Mouse (Mus musculus): ENCODE measurements around the gene Csf3. TPM values are rescaled to one million over a fixed set of nuclear protein-coding genes. Genes with fewer than 3 reads are reported as not detected.

Gene Csf3
- polyA plus RNA-seq, 1 experiment from 2014 or later: not detected

DNA sequence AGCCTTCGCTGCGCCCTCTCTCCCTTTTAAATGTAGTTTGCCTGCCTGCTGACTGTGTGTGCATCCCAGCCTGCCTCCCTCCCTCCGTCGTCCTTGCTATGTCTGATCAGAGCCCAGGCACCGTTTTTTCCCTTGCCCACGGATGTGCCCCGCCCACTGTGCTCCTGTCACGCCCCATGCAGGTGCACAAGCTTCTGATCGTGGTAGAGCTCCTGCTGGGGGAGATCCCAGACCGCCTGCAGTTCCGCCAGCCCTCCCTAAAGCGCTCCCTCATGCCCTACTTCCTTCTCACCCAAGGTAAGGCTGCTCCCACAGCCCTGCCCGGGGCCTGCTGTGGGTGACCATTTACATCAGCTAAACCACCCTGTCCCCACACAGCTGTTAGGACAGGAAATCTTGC is 7.9 kb upstream of the Csf3 start:
- Histone ChIP-seq H3K27ac (ENCODE audit: low read depth, low read length) (no peak overlapping the region), H3K9me3 (ENCODE audit: control insufficient read depth, low read length) (no peaks in the 10 kb centered on the region), H3K27me3 (ENCODE audit: control insufficient read depth, insufficient read depth, low read length) (no peaks in the 10 kb centered on the region), H3K36me3 (ENCODE audit: control insufficient read depth, insufficient read depth, low read length) (peaks cover 68% of the 10 kb centered on the region), H3K4me3 (ENCODE audit: low read depth, low read length) (no peak overlapping the region), H3K4me2 (ENCODE audit: low read depth, low read length) (no peak overlapping the region), H3K9ac (replicated peaks; ENCODE audit: low read depth, low read length) (no peak overlapping the region), H3K4me1 (ENCODE audit: control insufficient read depth, insufficient read depth, low read length) (no peaks in the 10 kb centered on the region)
- ATAC-seq (ENCODE audit: low read depth): no peak
- WGBS: 75% methylated on average over 13 of the region's 13 CpGs

DNA sequence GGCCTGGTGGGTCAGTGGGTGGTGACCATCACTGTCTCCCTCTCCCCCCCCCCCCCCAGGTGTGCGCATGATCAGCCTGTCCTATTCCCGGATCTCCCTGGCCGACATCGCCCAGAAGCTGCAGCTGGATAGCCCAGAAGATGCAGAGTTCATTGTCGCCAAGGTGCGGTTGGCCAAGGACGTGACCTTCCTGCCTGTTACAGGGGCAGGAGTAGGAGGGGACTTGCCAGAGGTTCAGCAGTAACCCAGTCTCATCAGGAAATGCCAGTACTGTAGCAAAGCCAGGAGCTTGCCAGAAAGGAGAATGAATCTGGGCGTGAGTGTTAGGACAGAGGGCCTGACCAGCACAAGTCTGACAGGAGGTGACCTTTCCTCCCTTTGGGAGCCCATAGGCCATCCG is 7.3 kb upstream of the Csf3 start:
- H3K36me3 ChIP-seq (ENCODE audit: control insufficient read depth, insufficient read depth, low read length): peaks cover 66% of the 10 kb centered on the region
- H3K27ac ChIP-seq (ENCODE audit: low read depth, low read length): no peak overlapping the region
- no peak overlapping the region for H3K9ac ChIP-seq (replicated peaks; ENCODE audit: low read depth, low read length)
- H3K4me2 ChIP-seq (ENCODE audit: low read depth, low read length): no peak overlapping the region
- H3K4me1 ChIP-seq (ENCODE audit: control insufficient read depth, insufficient read depth, low read length): no peaks in the 10 kb centered on the region
- H3K4me3 ChIP-seq (ENCODE audit: low read depth, low read length): no peak overlapping the region
- WGBS: 92% methylated on average over 9 of the region's 9 CpGs
- ATAC-seq (ENCODE audit: low read depth): no peak
- H3K27me3 ChIP-seq (ENCODE audit: control insufficient read depth, insufficient read depth, low read length): no peaks in the 10 kb centered on the region
- no peaks in the 10 kb centered on the region for H3K9me3 ChIP-seq (ENCODE audit: control insufficient read depth, low read length)

DNA sequence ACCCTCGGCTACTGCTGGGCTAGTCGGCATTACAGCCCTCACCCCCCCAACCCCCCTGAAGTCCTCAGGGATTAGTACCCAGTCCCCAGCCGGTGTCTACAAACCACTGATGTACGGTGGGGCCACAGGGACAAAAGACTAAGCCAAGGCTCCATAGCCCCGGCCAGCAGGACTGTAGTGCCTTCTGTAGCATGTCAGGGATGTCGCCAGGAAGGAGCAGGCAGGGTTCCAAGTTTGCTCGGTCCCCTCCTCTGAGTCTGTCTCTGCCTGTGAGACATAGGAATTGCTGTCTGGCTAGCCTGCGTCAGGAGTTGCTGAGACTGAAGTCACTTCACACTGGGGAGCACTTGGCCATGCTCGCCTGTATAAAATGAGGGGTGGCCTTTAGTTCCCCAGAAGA is 6.8 kb upstream of the Csf3 start:
- H3K27ac ChIP-seq (ENCODE audit: low read depth, low read length): no peak overlapping the region
- H3K4me1 ChIP-seq (ENCODE audit: control insufficient read depth, insufficient read depth, low read length): no peaks in the 10 kb centered on the region
- no peak overlapping the region for H3K4me2 ChIP-seq (ENCODE audit: low read depth, low read length)
- ATAC-seq (ENCODE audit: low read depth): no peak
- H3K9me3 ChIP-seq (ENCODE audit: control insufficient read depth, low read length): no peaks in the 10 kb centered on the region
- no peak overlapping the region for H3K4me3 ChIP-seq (ENCODE audit: low read depth, low read length)
- 90% methylated on average over 9 of the region's 9 CpGs for WGBS
- H3K36me3 ChIP-seq (ENCODE audit: control insufficient read depth, insufficient read depth, low read length): peaks cover 63% of the 10 kb centered on the region
- no peak overlapping the region for H3K9ac ChIP-seq (replicated peaks; ENCODE audit: low read depth, low read length)
- H3K27me3 ChIP-seq (ENCODE audit: control insufficient read depth, insufficient read depth, low read length): no peaks in the 10 kb centered on the region

- no peaks in the 10 kb centered on the region for H3K9me3 ChIP-seq (ENCODE audit: control insufficient read depth, low read length)
- no peak overlapping the region for H3K9ac ChIP-seq (replicated peaks; ENCODE audit: low read depth, low read length)
- WGBS: 75% methylated on average over 14 of the region's 14 CpGs
- H3K4me2 ChIP-seq (ENCODE audit: low read depth, low read length): no peak overlapping the region
- no peak overlapping the region for H3K27ac ChIP-seq (ENCODE audit: low read depth, low read length)
- no peak overlapping the region for H3K4me3 ChIP-seq (ENCODE audit: low read depth, low read length)
- no peak for ATAC-seq (ENCODE audit: low read depth)
- H3K36me3 ChIP-seq (ENCODE audit: control insufficient read depth, insufficient read depth, low read length): peaks cover 53% of the 10 kb centered on the region
- H3K27me3 ChIP-seq (ENCODE audit: control insufficient read depth, insufficient read depth, low read length): no peaks in the 10 kb centered on the region
- no peaks in the 10 kb centered on the region for H3K4me1 ChIP-seq (ENCODE audit: control insufficient read depth, insufficient read depth, low read length)
These were observed 5.7 kb upstream of the Csf3 start for GRCm38 (mm10) chr11:98695408-98695807.

GRCm38 (mm10) chr11:98696454-98697216 is 4.4 kb upstream of the Csf3 start:
- Histone ChIP-seq H3K9ac (replicated peaks; ENCODE audit: low read depth, low read length) (no peak overlapping the region), H3K4me1 (ENCODE audit: control insufficient read depth, insufficient read depth, low read length) (no peaks in the 10 kb centered on the region), H3K4me3 (ENCODE audit: low read depth, low read length) (no peak overlapping the region), H3K4me2 (ENCODE audit: low read depth, low read length) (no peak overlapping the region), H3K27me3 (ENCODE audit: control insufficient read depth, insufficient read depth, low read length) (no peaks in the 10 kb centered on the region), H3K9me3 (ENCODE audit: control insufficient read depth, low read length) (no peaks in the 10 kb centered on the region), H3K27ac (ENCODE audit: low read depth, low read length) (no peak overlapping the region), H3K36me3 (ENCODE audit: control insufficient read depth, insufficient read depth, low read length) (peaks cover 41% of the 10 kb centered on the region)
- WGBS: 90% methylated on average over 14 of the region's 14 CpGs
- no peak for ATAC-seq (ENCODE audit: low read depth)

- H3K4me2 ChIP-seq (ENCODE audit: low read depth, low read length): no peak overlapping the region
These were observed 3.8 kb upstream of the Csf3 start for GRCm38 (mm10) chr11:98697225-98697624.

GRCm38 (mm10) chr11:98698849-98699640 is 2.0 kb upstream of the Csf3 start:
- WGBS: 88% methylated on average over 16 of the region's 16 CpGs

More at GRCm38 (mm10) chr11:98697225-98697624, 3.8 kb upstream of the Csf3 start:
- no peak for ATAC-seq (ENCODE audit: low read depth)
- H3K4me3 ChIP-seq (ENCODE audit: low read depth, low read length): no peak overlapping the region
- H3K9ac ChIP-seq (replicated peaks; ENCODE audit: low read depth, low read length): no peak overlapping the region
- no peaks in the 10 kb centered on the region for H3K9me3 ChIP-seq (ENCODE audit: control insufficient read depth, low read length)
- no peak overlapping the region for H3K27ac ChIP-seq (ENCODE audit: low read depth, low read length)
- 91% methylated on average over 12 of the region's 12 CpGs for WGBS
- H3K36me3 ChIP-seq (ENCODE audit: control insufficient read depth, insufficient read depth, low read length): peaks cover 36% of the 10 kb centered on the region
- no peaks in the 10 kb centered on the region for H3K27me3 ChIP-seq (ENCODE audit: control insufficient read depth, insufficient read depth, low read length)
- no peaks in the 10 kb centered on the region for H3K4me1 ChIP-seq (ENCODE audit: control insufficient read depth, insufficient read depth, low read length)

DNA sequence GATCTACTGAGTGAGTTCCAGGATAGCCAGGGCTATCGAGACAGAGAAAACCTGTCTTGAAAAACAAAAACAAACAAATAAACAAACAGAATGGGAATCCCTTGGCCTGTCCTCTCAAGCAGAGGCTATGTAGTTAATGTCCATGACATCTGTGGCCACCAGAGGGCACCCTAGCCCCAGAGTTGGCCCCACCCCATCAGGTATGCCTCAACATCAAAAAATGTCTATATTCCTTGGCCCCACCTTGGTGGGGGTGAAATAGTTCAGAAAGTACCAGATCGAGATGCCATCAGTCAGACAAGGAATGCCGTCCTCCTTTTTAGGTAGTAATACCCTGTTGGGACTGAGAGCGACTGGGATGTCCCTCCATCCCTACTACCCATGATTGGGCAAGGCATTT is 1.2 kb upstream of the Csf3 start:
- H3K4me3 ChIP-seq (ENCODE audit: low read depth, low read length): no peak overlapping the region
- no peaks in the 10 kb centered on the region for H3K27me3 ChIP-seq (ENCODE audit: control insufficient read depth, insufficient read depth, low read length)
- no peak overlapping the region for H3K9ac ChIP-seq (replicated peaks; ENCODE audit: low read depth, low read length)
- ATAC-seq (ENCODE audit: low read depth): no peak
- WGBS: 52% methylated on average over 4 of the region's 4 CpGs
- no peaks in the 10 kb centered on the region for H3K9me3 ChIP-seq (ENCODE audit: control insufficient read depth, low read length)
- H3K4me2 ChIP-seq (ENCODE audit: low read depth, low read length): no peak overlapping the region
- H3K4me1 ChIP-seq (ENCODE audit: control insufficient read depth, insufficient read depth, low read length): no peaks in the 10 kb centered on the region
- peaks cover 14% of the 10 kb centered on the region; the same call in 1 of the 2 replicates for H3K36me3 ChIP-seq (ENCODE audit: control insufficient read depth, insufficient read depth, low read length)
- no peak overlapping the region for H3K27ac ChIP-seq (ENCODE audit: low read depth, low read length)

More at GRCm38 (mm10) chr11:98698849-98699640, 2.0 kb upstream of the Csf3 start:
- no peak for ATAC-seq (ENCODE audit: low read depth)
- Histone ChIP-seq H3K27me3 (ENCODE audit: control insufficient read depth, insufficient read depth, low read length) (no peaks in the 10 kb centered on the region), H3K4me1 (ENCODE audit: control insufficient read depth, insufficient read depth, low read length) (no peaks in the 10 kb centered on the region), H3K9me3 (ENCODE audit: control insufficient read depth, low read length) (no peaks in the 10 kb centered on the region), H3K27ac (ENCODE audit: low read depth, low read length) (no peak overlapping the region), H3K36me3 (ENCODE audit: control insufficient read depth, insufficient read depth, low read length) (peaks cover 19% of the 10 kb centered on the region), H3K4me3 (ENCODE audit: low read depth, low read length) (no peak overlapping the region), H3K4me2 (ENCODE audit: low read depth, low read length) (no peak overlapping the region), H3K9ac (replicated peaks; ENCODE audit: low read depth, low read length) (no peak overlapping the region)

- Histone ChIP-seq H3K9me3 (ENCODE audit: control insufficient read depth, low read length) (no peaks in the 10 kb centered on the region), H3K4me1 (ENCODE audit: control insufficient read depth, insufficient read depth, low read length) (no peaks in the 10 kb centered on the region), H3K36me3 (ENCODE audit: control insufficient read depth, insufficient read depth, low read length) (peaks cover 25% of the 10 kb centered on the region), H3K27ac (ENCODE audit: low read depth, low read length) (no peak overlapping the region), H3K27me3 (ENCODE audit: control insufficient read depth, insufficient read depth, low read length) (no peaks in the 10 kb centered on the region), H3K4me2 (ENCODE audit: low read depth, low read length) (no peak overlapping the region), H3K4me3 (ENCODE audit: low read depth, low read length) (no peak overlapping the region), H3K9ac (replicated peaks; ENCODE audit: low read depth, low read length) (no peak overlapping the region)
- WGBS: 73% methylated on average over 5 of the region's 5 CpGs
- ATAC-seq (ENCODE audit: low read depth): no peak
These were observed 1.3 kb downstream of the Csf3 start for GRCm38 (mm10) chr11:98702323-98702722.

Data from neural tube, embryonic 14.5 days (tissue).